Mouse (Mus musculus) MEL (cell line): ENCODE data around the gene Txndc5. TPM values are rescaled to one million over a fixed set of nuclear protein-coding genes. Genes with fewer than 3 reads are reported as not detected.

ENCODE experiments used
- DNase-seq: peaks from one replicate; pipeline ENCODE4 v3.0.0; 2011; ENCODE audit warnings: low read depth, low spot score
- H3K27ac ChIP-seq: 2 replicates; pipeline ENCODE4 v1.5.1; 2012; ENCODE audit warnings: low read depth, mild to moderate bottlenecking, control low read depth, low read length, moderate library complexity; ENCODE audit not compliant: control insufficient read depth
- H3K27me3 ChIP-seq, 2 experiments: fragments of 150-350 bp in 1 of 2; sonication (generic) in 1 of 2; 2 replicates each; pipeline ENCODE4 v1.6.1; 2012; ENCODE audit warnings: low read length in 2 of 2, mild to moderate bottlenecking in 2 of 2, improper control_type of control experiment in 1 of 2, moderate library complexity in 1 of 2; ENCODE audit not compliant: insufficient read depth in 2 of 2, control insufficient read depth in 1 of 2
- H3K36me3 ChIP-seq, 2 experiments: 2 replicates each; pipeline ENCODE4 v1.6.1; 2012 to 2014; ENCODE audit warnings: low read length in 2 of 2, improper control_type of control experiment in 1 of 2, inconsistent platforms in 1 of 2, mild to moderate bottlenecking in 1 of 2; ENCODE audit not compliant: insufficient read depth in 2 of 2, control insufficient read depth in 1 of 2
- H3K4me1 ChIP-seq, 2 experiments: fragments of 150-350 bp in 1 of 2; sonication (generic) in 1 of 2; 2 replicates each; pipeline ENCODE4 v1.6.1; 2012; ENCODE audit warnings: low read length in 2 of 2, improper control_type of control experiment in 1 of 2, mild to moderate bottlenecking in 1 of 2; ENCODE audit not compliant: insufficient read depth in 2 of 2, control insufficient read depth in 1 of 2
- H3K4me3 ChIP-seq, 2 experiments: fragments of 150-350 bp in 1 of 2; sonication (generic) in 1 of 2; 2 replicates each; pipeline ENCODE4 v1.5.1; 2012; ENCODE audit warnings: low read depth in 2 of 2, low read length in 2 of 2, mild to moderate bottlenecking in 2 of 2, moderate library complexity in 2 of 2, control low read depth in 1 of 2, improper control_type of control experiment in 1 of 2; ENCODE audit not compliant: control insufficient read depth in 1 of 2, insufficient read depth in 1 of 2
- H3K79me2 ChIP-seq: 2 replicates; pipeline ENCODE4 v1.6.1; 2012; ENCODE audit warnings: mild to moderate bottlenecking, low read length, moderate library complexity; ENCODE audit not compliant: control insufficient read depth, poor library complexity, insufficient read depth
- H3K9ac ChIP-seq: 2 replicates; pipeline ENCODE4 v1.6.1; 2012; ENCODE audit warnings: low read depth, mild to moderate bottlenecking, control low read depth, low read length, moderate library complexity; ENCODE audit not compliant: control insufficient read depth, poor library complexity, severe bottlenecking
- H3K9me3 ChIP-seq: fragments of 150-350 bp; sonication (generic); replicated peaks from 2 replicates; pipeline ENCODE4 v1.6.1; 2012; ENCODE audit warnings: mild to moderate bottlenecking, low read length, improper control_type of control experiment, moderate library complexity; ENCODE audit not compliant: insufficient read depth
- BHLHE40 ChIP-seq: IDR thresholded peaks from 2 replicates; pipeline ENCODE4 v1.6.1; 2012; ENCODE audit warnings: low read depth, mild to moderate bottlenecking, inconsistent platforms, low read length, improper control_type of control experiment, borderline replicate concordance
- CHD1 ChIP-seq: IDR thresholded peaks from 2 replicates; pipeline ENCODE4 v1.6.1; 2012; ENCODE audit warnings: low read depth, mild to moderate bottlenecking, inconsistent platforms, low read length, improper control_type of control experiment
- CHD2 ChIP-seq: IDR thresholded peaks from 2 replicates; pipeline ENCODE4 v1.6.1; 2011; ENCODE audit warnings: low read length, improper control_type of control experiment
- E2F4 ChIP-seq: IDR thresholded peaks from 2 replicates; pipeline ENCODE4 v1.6.1; 2011; ENCODE audit warnings: low read depth, low read length, improper control_type of control experiment, borderline replicate concordance
- ELF1 ChIP-seq: IDR thresholded peaks from 2 replicates; pipeline ENCODE4 v1.6.1; 2014; ENCODE audit warnings: low read depth, mild to moderate bottlenecking, inconsistent platforms, low read length, improper control_type of control experiment, moderate library complexity
- ETS1 ChIP-seq: IDR thresholded peaks from 2 replicates; pipeline ENCODE4 v1.6.1; 2012; ENCODE audit warnings: low read depth, mild to moderate bottlenecking, inconsistent platforms, low read length, improper control_type of control experiment, moderate library complexity
- GABPA ChIP-seq: IDR thresholded peaks from 2 replicates; pipeline ENCODE4 v1.6.1; 2012; ENCODE audit warnings: low read depth, mild to moderate bottlenecking, inconsistent platforms, low read length, improper control_type of control experiment, moderate library complexity
- GATA1 ChIP-seq: IDR thresholded peaks from 2 replicates; pipeline ENCODE4 v1.6.1; 2011; ENCODE audit warnings: low read depth, low read length, improper control_type of control experiment
- MAFK ChIP-seq: IDR thresholded peaks from 2 replicates; pipeline ENCODE4 v1.6.1; 2011; ENCODE audit warnings: low read depth, mild to moderate bottlenecking, low read length, improper control_type of control experiment, borderline replicate concordance
- MXI1 ChIP-seq: IDR thresholded peaks from 2 replicates; pipeline ENCODE4 v1.6.1; 2011; ENCODE audit warnings: mild to moderate bottlenecking, low read depth, low read length, improper control_type of control experiment
- MYC ChIP-seq: IDR thresholded peaks from 2 replicates; pipeline ENCODE4 v1.6.1; 2011; ENCODE audit warnings: low read depth, mild to moderate bottlenecking, low read length, improper control_type of control experiment, moderate library complexity
- NELFE ChIP-seq: IDR thresholded peaks from 2 replicates; pipeline ENCODE4 v1.6.1; 2011; ENCODE audit warnings: low read depth, low read length, improper control_type of control experiment
- POLR2AphosphoS5 ChIP-seq: IDR thresholded peaks from 2 replicates; pipeline ENCODE4 v1.6.1; 2012; ENCODE audit warnings: low read depth, borderline replicate concordance, mild to moderate bottlenecking, inconsistent platforms, low read length, moderate library complexity, mixed read lengths
- RAD21 ChIP-seq: IDR thresholded peaks from 2 replicates; pipeline ENCODE4 v1.6.1; 2011; ENCODE audit warnings: mild to moderate bottlenecking, low read depth, low read length, improper control_type of control experiment
- TAL1 ChIP-seq: IDR thresholded peaks from 2 replicates; pipeline ENCODE4 v1.6.1; 2012; ENCODE audit warnings: mild to moderate bottlenecking, inconsistent platforms, low read length, moderate library complexity, mixed read lengths
- TBP ChIP-seq: IDR thresholded peaks from 2 replicates; pipeline ENCODE4 v1.8.0; 2011; ENCODE audit warnings: low read depth, low read length, improper control_type of control experiment
- UBTF ChIP-seq: IDR thresholded peaks from 2 replicates; pipeline ENCODE4 v1.6.1; 2012; ENCODE audit warnings: low read depth, mild to moderate bottlenecking, inconsistent platforms, low read length, improper control_type of control experiment, moderate library complexity, borderline replicate concordance; ENCODE audit not compliant: insufficient read depth
- USF2 ChIP-seq, 2 experiments: IDR thresholded peaks; 2 replicates each; pipeline ENCODE4 v1.6.1; 2011 to 2012; ENCODE audit warnings: improper control_type of control experiment in 2 of 2, low read length in 2 of 2, borderline replicate concordance in 1 of 2, inconsistent platforms in 1 of 2, low read depth in 1 of 2, mild to moderate bottlenecking in 1 of 2; ENCODE audit not compliant: insufficient read depth in 1 of 2
- ZKSCAN1 ChIP-seq: IDR thresholded peaks from 2 replicates; pipeline ENCODE4 v1.6.1; 2012; ENCODE audit warnings: low read depth, mild to moderate bottlenecking, inconsistent platforms, low read length, improper control_type of control experiment, moderate library complexity
- ZNF384 ChIP-seq: IDR thresholded peaks from 2 replicates; pipeline ENCODE4 v1.6.1; 2012; ENCODE audit warnings: low read depth, mild to moderate bottlenecking, inconsistent platforms, low read length, improper control_type of control experiment
- polyA plus RNA-seq, 2 experiments: library from polyadenylated mRNA; stranded (reverse) in 1 of 2; unstranded in 1 of 2; fragments of >175 nt in 1 of 2; fragments of >200 nt in 1 of 2; gene quantifications; 2 replicates each; pipeline versions ENCODE4 v1.2.1 to v1.2.4; 2012; ENCODE audit warnings: low replicate concordance in 2 of 2, low read depth in 1 of 2; ENCODE audit not compliant: insufficient read length in 2 of 2, insufficient read depth in 1 of 2, missing spikeins in 1 of 2
- total RNA-seq: library from RNA; depleted of rRNA; stranded (reverse); fragments of 300-350 nt; gene quantifications from 2 replicates; pipeline ENCODE4 v1.2.3, GENCODE M21; 2012

Gene Txndc5
- total and polyA plus RNA-seq, 3 experiments: 87.3 to 114 TPM; not detected in 1

DNA sequence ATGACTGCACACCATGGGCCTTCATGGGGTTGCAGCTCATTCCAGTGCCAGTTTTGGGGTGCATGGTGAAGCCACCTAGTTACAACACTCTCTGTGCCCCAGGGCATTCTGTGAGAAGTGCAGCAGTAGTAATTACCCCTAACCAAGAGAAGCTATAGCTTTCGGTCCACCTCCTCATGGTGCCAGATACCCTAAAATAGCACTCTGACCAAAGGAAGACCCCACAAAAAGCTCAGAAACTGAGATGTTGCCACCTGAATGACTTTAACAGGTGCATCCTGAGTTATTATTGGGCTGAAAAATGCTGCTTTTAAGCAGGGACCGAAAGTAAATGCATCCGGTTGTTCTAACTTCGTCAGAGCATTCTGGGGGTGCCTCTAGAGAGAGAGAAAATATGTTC, 2.9 kb upstream of the Txndc5 start:
- DNase-seq: no peak
- H3K27ac ChIP-seq: no peak overlapping the region

GRCm38 (mm10) chr13:38529576-38529975, 952 bp upstream of the Txndc5 start:
- Histone ChIP-seq H3K9me3 (no peaks in the 10 kb centered on the region), H3K4me1 (peaks cover 0 to 18% of the 10 kb centered on the region in 2 experiments; a peak in 2 of 4 replicates), H3K9ac (no peak overlapping the region), H3K79me2 (peaks cover 25% of the 10 kb centered on the region), H3K4me3 (no peak overlapping the region), H3K27me3 (peaks cover 0 to 2% of the 10 kb centered on the region in 2 experiments; a peak in 2 of 4 replicates), H3K36me3 (peaks cover 2 to 14% of the 10 kb centered on the region in 2 experiments; a peak in 2 of 4 replicates), H3K27ac (no peak overlapping the region)
- DNase-seq: no peak
- no peak for TF ChIP-seq MYC
- no peak for TF ChIP-seq MXI1

More for the DNA sequence above, 2.9 kb upstream of the Txndc5 start:
- H3K9me3 ChIP-seq: no peaks in the 10 kb centered on the region
- H3K9ac ChIP-seq: no peak overlapping the region
- peaks cover 0 to 2% of the 10 kb centered on the region in 2 experiments; a peak in 3 of 4 replicates for H3K27me3 ChIP-seq
- no peak for TF ChIP-seq CHD2
- no peak for TF ChIP-seq TBP
- no peak for TF ChIP-seq MYC
- TF ChIP-seq BHLHE40: no peak
- no peak for TF ChIP-seq MAFK
- no peak for TF ChIP-seq GABPA
- TF ChIP-seq E2F4: no peak
- no peak for TF ChIP-seq ZNF384
- TF ChIP-seq ELF1: no peak
- no peak for TF ChIP-seq NELFE
- no peak for TF ChIP-seq TAL1
- TF ChIP-seq RAD21: no peak
- TF ChIP-seq CHD1: no peak
- no peak for TF ChIP-seq UBTF
- TF ChIP-seq POLR2AphosphoS5: no peak
- no peak for TF ChIP-seq GATA1
- no peak for TF ChIP-seq ETS1
- no peak for TF ChIP-seq ZKSCAN1
- TF ChIP-seq USF2 (IDR thresholded peaks at IDR 0.05; ENCODE audit: borderline replicate concordance in 1 of 2, insufficient read depth in 1 of 2, low read depth in 1 of 2, low read length in 2 of 2): no peak
- H3K4me3 ChIP-seq: no peak overlapping the region
- H3K36me3 ChIP-seq: peaks cover 0 to 6% of the 10 kb centered on the region in 2 experiments; a peak in 2 of 4 replicates
- H3K79me2 ChIP-seq: peaks cover 14% of the 10 kb centered on the region
- H3K4me1 ChIP-seq: peaks cover 0 to 12% of the 10 kb centered on the region in 2 experiments; a peak in 2 of 4 replicates
